Mouse (Mus musculus) 3134 (cell line): ENCODE measurements at regions not wholly inside any gene's neighbourhood (a gene's known extent, or its start where the extent isn't known, plus 50 kb on each side); places are given as distances from the start of the nearest gene placed in this dataset.
"Not testable (repeated sequence)": the region's sequence is repeated elsewhere in the genome, so short reads cannot be mapped to it uniquely, and the experiment has no call there.

Source experiments
- DNase-seq: peaks from one replicate; pipeline ENCODE4 v3.0.0-alpha.2; 2011; ENCODE audit warnings: low spot score; ENCODE audit not compliant: insufficient read length; ENCODE audit errors: extremely low read depth

GRCm38 (mm10) chr14:58417545-58417944, 347.2 kb downstream of the Fgf9 start:
- no peak for DNase-seq

GRCm38 (mm10) chr14:58392055-58392726, 321.8 kb downstream of the Fgf9 start:
- DNase-seq, result no peak

GRCm38 (mm10) chr14:58390741-58391140, 320.4 kb downstream of the Fgf9 start:
- DNase-seq, result no peak

- no peak for DNase-seq
Measured at GRCm38 (mm10) chr14:58387348-58388000, 317.1 kb downstream of the Fgf9 start.

GRCm38 (mm10) chr14:58375056-58375455, 304.7 kb downstream of the Fgf9 start:
- no peak for DNase-seq

GRCm38 (mm10) chr14:58356824-58357223, 286.5 kb downstream of the Fgf9 start:
- no peak for DNase-seq

GRCm38 (mm10) chr14:58352986-58353385, 282.6 kb downstream of the Fgf9 start:
- no peak for DNase-seq

GRCm38 (mm10) chr14:58336148-58336547, 265.8 kb downstream of the Fgf9 start:
- DNase-seq, result no peak

GRCm38 (mm10) chr14:58323164-58323563, 252.8 kb downstream of the Fgf9 start:
- no peak for DNase-seq

GRCm38 (mm10) chr14:58322461-58322860, 252.1 kb downstream of the Fgf9 start:
- no peak for DNase-seq

GRCm38 (mm10) chr14:58321875-58322274, 251.5 kb downstream of the Fgf9 start:
- DNase-seq, result no peak

GRCm38 (mm10) chr14:58321234-58321633, 250.9 kb downstream of the Fgf9 start:
- no peak for DNase-seq

GRCm38 (mm10) chr14:58317640-58318039, 247.3 kb downstream of the Fgf9 start:
- DNase-seq, result no peak

GRCm38 (mm10) chr14:58317231-58317630, 246.9 kb downstream of the Fgf9 start:
- no peak for DNase-seq

- no peak for DNase-seq
Measured at GRCm38 (mm10) chr14:58307695-58308094, 237.3 kb downstream of the Fgf9 start.

GRCm38 (mm10) chr14:58306832-58307521, 236.6 kb downstream of the Fgf9 start:
- DNase-seq, result no peak

- no peak for DNase-seq
Measured at GRCm38 (mm10) chr14:58300411-58300887, 230.1 kb downstream of the Fgf9 start.

GRCm38 (mm10) chr14:58286007-58286525, 215.7 kb downstream of the Fgf9 start:
- no peak for DNase-seq

- no peak for DNase-seq
Measured at GRCm38 (mm10) chr14:58282708-58283290, 212.5 kb downstream of the Fgf9 start.

GRCm38 (mm10) chr14:58282264-58282663, 211.9 kb downstream of the Fgf9 start:
- no peak for DNase-seq

- not testable (repeated sequence) for DNase-seq
Measured at GRCm38 (mm10) chr14:58274440-58274839, 204.1 kb downstream of the Fgf9 start.
